8 mouse cellular contexts compared by ENCODE assay signal in the genomic region with DNA sequence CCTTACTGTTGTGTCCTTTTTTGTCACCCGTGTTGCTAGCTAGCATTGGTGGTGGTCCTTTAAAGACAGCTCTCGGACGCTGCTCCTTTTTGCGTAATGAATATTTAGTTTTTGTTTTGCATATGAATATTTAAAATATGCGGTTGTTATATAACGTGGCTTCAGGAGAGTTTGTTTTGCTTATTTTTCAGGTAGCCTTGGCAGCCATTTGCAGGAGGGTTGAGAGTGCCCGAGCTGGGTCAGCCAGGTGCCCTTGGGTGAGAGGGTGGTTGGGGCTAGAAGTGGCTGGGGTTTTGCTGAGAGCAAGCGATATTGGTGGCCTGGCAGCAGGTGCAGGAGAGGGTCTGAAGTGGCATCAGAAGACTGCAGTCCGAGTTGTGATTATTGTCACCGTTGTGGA. TPM values are rescaled to one million over a fixed set of nuclear protein-coding genes. Genes with fewer than 3 reads are reported as not detected.
DNase-seq lines count a peak whose midpoint lies in the region.

No protein-coding gene starts in this region.

- no peaks in the 10 kb centered on the region for H3K9me3 ChIP-seq in midbrain, embryonic 10.5 days (replicated peaks)

- peaks cover 17% of the 10 kb centered on the region for H3K4me1 ChIP-seq in midbrain, embryonic 10.5 days

- H3K27me3 ChIP-seq in midbrain, embryonic 10.5 days (ENCODE audit: low read depth, poor library complexity, severe bottlenecking): no peaks in the 10 kb centered on the region

- H3K36me3 ChIP-seq in midbrain, embryonic 10.5 days: peaks cover 31% of the 10 kb centered on the region

- H3K27ac ChIP-seq in midbrain, embryonic 10.5 days (replicated peaks): peak overlapping the region; percentile 85

- 1% methylated on average over 10 of the region's 10 CpGs for WGBS in midbrain, embryonic 10.5 days

- DNase-seq in heart, adult 11 months: peak; percentile 93
- DNase-seq in heart, adult 8-10 months (ENCODE audit: low spot score): no peak
- DNase-seq in cerebellum, postnatal 14 days: peak; percentile 31 to 38
- peak; percentile 52 to 54 for DNase-seq in heart, postnatal 10 days
- peak; percentile 18 to 35 for DNase-seq in kidney, postnatal 4 days
- peak; percentile 35 for DNase-seq in midbrain, embryonic 10.5 days (ENCODE audit: low spot score)
- DNase-seq in urinary bladder, postnatal 36 days (ENCODE audit: low spot score in 2 of 2): no peak
- no peak for DNase-seq in ovary, postnatal 10 days (ENCODE audit: low spot score)

- intact Hi-C loops in heart, postnatal 10 days (cut with DNase I): no loop called here

- peak overlapping the region; percentile 79 for H3K4me3 ChIP-seq in midbrain, embryonic 10.5 days

RNA-seq across cellular contexts. Expression of gene Sod2, which starts 1.9 kb away (rescaled TPM):
- 1,000 to 10,000 TPM; 1,030 to 1,116 (median 1,059) TPM for total RNA-seq in heart, adult 8-10 months (2022)
- total RNA-seq in heart, postnatal 10 days (2021): 100 to 1,000 TPM; 815 to 853 TPM
- polyA plus RNA-seq in midbrain, embryonic 10.5 days (2016; fragmentation: Nextera tagmentation; extraction: Ambion mirVana): 107 and 110 TPM in 2 replicates

RNA-seq across cellular contexts. Expression of gene Wtap, which starts 14.6 kb away (rescaled TPM):
- total RNA-seq in heart, adult 8-10 months (2022): 10 to 100 TPM; 31.7 to 33.9 (median 32.4) TPM
- 10 to 100 TPM; 50.2 to 51.6 TPM for total RNA-seq in heart, postnatal 10 days (2021)
- polyA plus RNA-seq in midbrain, embryonic 10.5 days (2016; fragmentation: Nextera tagmentation; extraction: Ambion mirVana): 132 and 138 TPM in 2 replicates

RNA-seq across cellular contexts. Expression of gene Gpr31b, which starts 43.6 kb away (rescaled TPM):
- not detected for total RNA-seq in heart, adult 8-10 months (2022)
- total RNA-seq in heart, postnatal 10 days (2021): not detected
- polyA plus RNA-seq in midbrain, embryonic 10.5 days (2016; fragmentation: Nextera tagmentation; extraction: Ambion mirVana): not detected in 2 replicates

RNA-seq across cellular contexts. Expression of gene Acat2, which starts 48.0 kb away (rescaled TPM):
- total RNA-seq in heart, adult 8-10 months (2022): 1 to 10 TPM; 4.2 to 7.1 (median 6.1) TPM
- total RNA-seq in heart, postnatal 10 days (2021): 10 to 100 TPM; 13.2 to 17.0 TPM
- polyA plus RNA-seq in midbrain, embryonic 10.5 days (2016; fragmentation: Nextera tagmentation; extraction: Ambion mirVana): 410 and 455 TPM in 2 replicates

RNA-seq across cellular contexts. Expression of gene Tcp10b, which starts 52.4 kb away (rescaled TPM):
- under 1 TPM in 2 of 4 experiments, not detected in 2; 0.11 to 0.34 TPM for total RNA-seq in heart, adult 8-10 months (2022)
- under 1 TPM; 0.17 to 0.36 TPM for total RNA-seq in heart, postnatal 10 days (2021)
- 0.16 TPM in 1 of 2 replicates, not detected in the other for polyA plus RNA-seq in midbrain, embryonic 10.5 days (2016; fragmentation: Nextera tagmentation; extraction: Ambion mirVana)

Comparison
In these comparisons a context has a peak if more than half of its experiments do, and no peak if none do; other contexts are left out.
1. DNase-seq: peak in heart, adult 11 months (single experiment), cerebellum, postnatal 14 days (2 of 2), heart, postnatal 10 days (2 of 2), kidney, postnatal 4 days (2 of 2) and midbrain, embryonic 10.5 days (single experiment); none in heart, adult 8-10 months (single experiment), urinary bladder, postnatal 36 days (0 of 2) and ovary, postnatal 10 days (single experiment).